Mouse (Mus musculus): ENCODE measurements at regions not wholly inside any gene's neighbourhood (a gene's known extent, or its start where the extent isn't known, plus 50 kb on each side); places are given as distances from the start of the nearest gene placed in this dataset.
"Not testable (repeated sequence)": the region's sequence is repeated elsewhere in the genome, so short reads cannot be mapped to it uniquely, and the experiment has no call there.

GRCm38 (mm10) chr3:8270935-8271298, 1339.0 kb downstream of the Zfp704 start:
- no peak for TF ChIP-seq CTCF (IDR thresholded peaks at IDR 0.05; ENCODE audit: insufficient read depth, low read length)
- TF ChIP-seq POLR2A (IDR thresholded peaks at IDR 0.05; ENCODE audit: borderline replicate concordance, extremely low read depth, low read depth, low read length) = no peak
- 61% methylated on average over 3 of the region's 3 CpGs for WGBS
- no peak for DNase-seq
- Histone ChIP-seq H3K4me3 (replicated peaks; ENCODE audit: extremely low read depth, low read depth, low read length) (no peak overlapping the region), H3K4me1 (ENCODE audit: control insufficient read depth, insufficient read depth, low read length) (no peaks in the 10 kb centered on the region)

DNA sequence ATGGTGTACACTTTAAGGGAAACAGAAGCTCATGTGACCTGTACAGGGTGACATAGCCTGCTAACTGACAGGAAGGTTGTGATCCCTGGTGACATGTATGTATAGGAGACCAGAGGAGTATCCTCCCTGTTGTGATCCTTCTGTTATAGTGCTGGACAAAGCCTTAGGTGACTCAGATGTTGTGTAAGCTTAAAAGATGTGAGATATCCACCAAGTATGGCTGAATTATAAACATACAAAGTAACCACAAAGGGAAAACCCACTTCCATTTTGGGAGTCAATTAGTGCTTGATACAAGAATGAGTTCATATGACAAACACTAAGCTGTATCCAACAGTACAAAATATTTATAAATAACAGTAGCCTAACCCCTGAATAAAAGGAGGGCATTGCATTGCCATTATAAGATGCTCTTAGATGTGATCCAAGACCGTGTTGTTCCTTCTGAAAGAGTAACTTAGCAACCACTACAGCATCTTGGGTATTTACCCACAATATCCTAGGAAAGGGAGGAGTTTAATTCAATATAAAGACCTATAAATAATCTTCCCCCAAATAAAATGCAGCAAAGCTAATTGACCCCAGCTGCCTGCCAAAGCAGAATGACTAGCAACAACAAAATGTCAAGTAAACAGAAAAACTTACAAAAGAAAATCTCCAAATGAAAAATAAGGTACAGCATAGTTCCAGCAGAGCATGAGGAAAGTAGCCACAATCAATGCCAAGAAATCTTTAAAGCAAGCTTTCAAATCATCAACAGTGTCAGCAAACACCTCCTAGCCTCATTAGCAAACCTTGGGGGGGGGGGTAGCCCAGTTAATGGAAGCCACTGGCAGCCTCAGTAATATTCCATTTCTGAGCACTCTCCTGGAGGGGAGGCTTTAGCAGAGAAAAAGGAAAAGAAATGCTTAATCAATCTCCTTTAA, 1339.6 kb downstream of the Zfp704 start:
- Histone ChIP-seq H3K4me1 (ENCODE audit: control insufficient read depth, insufficient read depth, low read length) (no peaks in the 10 kb centered on the region), H3K4me3 (replicated peaks; ENCODE audit: extremely low read depth, low read depth, low read length) (no peak overlapping the region)
- no peak for TF ChIP-seq POLR2A (IDR thresholded peaks at IDR 0.05; ENCODE audit: borderline replicate concordance, extremely low read depth, low read depth, low read length)
- no peak for TF ChIP-seq CTCF (IDR thresholded peaks at IDR 0.05; ENCODE audit: insufficient read depth, low read length)
- DNase-seq = no peak
- 42% methylated on average over 1 of the region's 1 CpGs for WGBS

- no peak overlapping the region for H3K4me3 ChIP-seq (replicated peaks; ENCODE audit: extremely low read depth, low read depth, low read length)
- H3K4me1 ChIP-seq (ENCODE audit: control insufficient read depth, insufficient read depth, low read length) = no peaks in the 10 kb centered on the region
- no peak for DNase-seq
- TF ChIP-seq CTCF (IDR thresholded peaks at IDR 0.05; ENCODE audit: insufficient read depth, low read length) = no peak
- no peak for TF ChIP-seq POLR2A (IDR thresholded peaks at IDR 0.05; ENCODE audit: borderline replicate concordance, extremely low read depth, low read depth, low read length)
- WGBS = 47% methylated on average over 3 of the region's 3 CpGs
Observed at GRCm38 (mm10) chr3:8265783-8266182, 1344.1 kb downstream of the Zfp704 start.

- H3K4me3 ChIP-seq (replicated peaks; ENCODE audit: extremely low read depth, low read depth, low read length) = no peak overlapping the region
- no peaks in the 10 kb centered on the region for H3K4me1 ChIP-seq (ENCODE audit: control insufficient read depth, insufficient read depth, low read length)
- TF ChIP-seq POLR2A (IDR thresholded peaks at IDR 0.05; ENCODE audit: borderline replicate concordance, extremely low read depth, low read depth, low read length) = no peak
- no peak for TF ChIP-seq CTCF (IDR thresholded peaks at IDR 0.05; ENCODE audit: insufficient read depth, low read length)
- no peak for DNase-seq
- WGBS = 66% methylated on average over 4 of the region's 4 CpGs
Observed at GRCm38 (mm10) chr3:8264366-8265033, 1345.4 kb downstream of the Zfp704 start.

DNA sequence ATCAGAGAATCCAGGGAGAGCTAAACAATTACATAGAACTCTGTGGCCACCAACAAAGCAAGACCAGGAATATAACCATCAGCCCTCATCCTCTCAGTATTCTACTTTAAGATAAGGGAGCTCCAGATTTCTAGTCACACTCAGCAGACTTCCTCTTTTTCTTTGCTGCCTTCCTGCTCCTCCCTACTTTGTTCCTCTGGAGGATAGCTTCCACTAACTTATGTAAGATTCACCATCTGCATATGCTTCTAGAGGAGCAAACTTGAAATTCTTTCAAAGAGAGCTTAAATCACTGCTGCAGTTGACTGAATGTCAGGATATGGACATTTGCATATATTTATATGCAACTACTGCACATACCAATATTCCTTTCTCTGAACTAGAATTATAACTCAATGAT, 1352.6 kb downstream of the Zfp704 start:
- Histone ChIP-seq H3K4me3 (replicated peaks; ENCODE audit: extremely low read depth, low read depth, low read length) (no peak overlapping the region), H3K4me1 (ENCODE audit: control insufficient read depth, insufficient read depth, low read length) (no peaks in the 10 kb centered on the region)
- DNase-seq = no peak
- TF ChIP-seq POLR2A (IDR thresholded peaks at IDR 0.05; ENCODE audit: borderline replicate concordance, extremely low read depth, low read depth, low read length) (no peak), CTCF (IDR thresholded peaks at IDR 0.05; ENCODE audit: insufficient read depth, low read length) (no peak)

DNA sequence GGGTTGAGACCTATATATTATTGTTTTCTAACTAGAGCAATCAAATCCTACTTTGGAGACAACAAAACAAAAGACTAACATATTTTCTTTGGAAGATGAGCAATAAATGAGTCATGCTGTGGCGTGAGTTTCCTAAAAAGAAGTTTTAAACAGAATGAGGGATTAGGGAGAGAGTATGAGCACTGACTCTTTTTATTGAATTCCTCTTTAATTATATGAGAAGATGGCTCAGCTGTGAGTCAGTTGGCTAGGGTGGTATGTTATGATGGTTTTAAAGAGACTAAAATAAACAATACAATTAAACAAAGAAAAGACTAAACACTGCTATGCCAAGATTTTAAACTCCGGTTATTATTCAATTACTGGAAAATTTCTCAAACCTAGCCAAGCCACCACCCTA, 1357.6 kb downstream of the Zfp704 start:
- H3K4me3 ChIP-seq (replicated peaks; ENCODE audit: extremely low read depth, low read depth, low read length) = no peak overlapping the region
- WGBS = 54% methylated on average over 2 of the region's 2 CpGs
- no peak for TF ChIP-seq POLR2A (IDR thresholded peaks at IDR 0.05; ENCODE audit: borderline replicate concordance, extremely low read depth, low read depth, low read length)
- TF ChIP-seq CTCF (IDR thresholded peaks at IDR 0.05; ENCODE audit: insufficient read depth, low read length) = no peak
- no peak for DNase-seq
- H3K4me1 ChIP-seq (ENCODE audit: control insufficient read depth, insufficient read depth, low read length) = no peaks in the 10 kb centered on the region

DNA sequence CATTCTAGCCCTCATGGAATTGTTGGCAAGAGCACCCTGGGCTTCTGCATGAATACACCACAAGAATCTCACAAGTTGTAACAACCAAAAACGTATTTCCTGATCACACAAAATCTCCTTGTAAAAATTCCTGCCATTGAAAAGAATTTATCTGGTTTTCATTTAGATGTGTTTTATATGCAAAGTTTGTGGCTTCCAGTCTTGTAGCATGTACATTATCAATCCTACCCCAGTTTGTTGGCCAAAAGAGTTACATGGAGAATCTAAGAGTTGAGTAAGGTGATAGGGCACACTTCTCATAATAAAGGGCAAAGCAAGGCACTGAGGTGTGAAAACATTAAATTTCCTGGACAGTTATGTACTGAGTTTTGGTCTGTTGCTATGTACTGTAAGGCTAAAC, 1361.0 kb downstream of the Zfp704 start:
- Histone ChIP-seq H3K4me1 (ENCODE audit: control insufficient read depth, insufficient read depth, low read length) (no peaks in the 10 kb centered on the region), H3K4me3 (replicated peaks; ENCODE audit: extremely low read depth, low read depth, low read length) (no peak overlapping the region)
- DNase-seq = no peak
- WGBS = 69% methylated on average over 1 of the region's 1 CpGs
- no peak for TF ChIP-seq CTCF (IDR thresholded peaks at IDR 0.05; ENCODE audit: insufficient read depth, low read length)
- no peak for TF ChIP-seq POLR2A (IDR thresholded peaks at IDR 0.05; ENCODE audit: borderline replicate concordance, extremely low read depth, low read depth, low read length)

GRCm38 (mm10) chr3:8245822-8246221, 1364.1 kb downstream of the Zfp704 start:
- WGBS = 9% methylated on average over 1 of the region's 1 CpGs

GRCm38 (mm10) chr3:8245195-8245789, 1364.6 kb downstream of the Zfp704 start:
- 61% methylated on average over 2 of the region's 2 CpGs for WGBS
- DNase-seq = peak; percentile 12
- H3K4me1 ChIP-seq (ENCODE audit: control insufficient read depth, insufficient read depth, low read length); H3K4me3 ChIP-seq (replicated peaks; ENCODE audit: extremely low read depth, low read depth, low read length): not testable (repeated sequence)

More at GRCm38 (mm10) chr3:8245822-8246221, 1364.1 kb downstream of the Zfp704 start:
- not testable (repeated sequence) for H3K4me3 ChIP-seq (replicated peaks; ENCODE audit: extremely low read depth, low read depth, low read length); H3K4me1 ChIP-seq (ENCODE audit: control insufficient read depth, insufficient read depth, low read length)
- peak; percentile 27 for DNase-seq

- WGBS = 82% methylated on average over 4 of the region's 4 CpGs
- not testable (repeated sequence) for H3K4me3 ChIP-seq (replicated peaks; ENCODE audit: extremely low read depth, low read depth, low read length); DNase-seq
Observed at GRCm38 (mm10) chr3:8244526-8245194, 1365.2 kb downstream of the Zfp704 start.

More at GRCm38 (mm10) chr3:8244526-8245194, 1365.2 kb downstream of the Zfp704 start:
- not testable (repeated sequence) for H3K4me1 ChIP-seq (ENCODE audit: control insufficient read depth, insufficient read depth, low read length)
